Mouse (Mus musculus): ENCODE results near the gene Zfp775.
A peak's percentile ranks its signal among the peaks of the same experiment; 100 is the strongest.

Gene Zfp775

GRCm38 (mm10) chr6:48628808-48629660 lies 27.2 kb downstream of the Zfp775 start:
- peak in 1 of 2 experiments; percentile 20 for DNase-seq (ENCODE audit: low spot score in 2 of 2)

DNA sequence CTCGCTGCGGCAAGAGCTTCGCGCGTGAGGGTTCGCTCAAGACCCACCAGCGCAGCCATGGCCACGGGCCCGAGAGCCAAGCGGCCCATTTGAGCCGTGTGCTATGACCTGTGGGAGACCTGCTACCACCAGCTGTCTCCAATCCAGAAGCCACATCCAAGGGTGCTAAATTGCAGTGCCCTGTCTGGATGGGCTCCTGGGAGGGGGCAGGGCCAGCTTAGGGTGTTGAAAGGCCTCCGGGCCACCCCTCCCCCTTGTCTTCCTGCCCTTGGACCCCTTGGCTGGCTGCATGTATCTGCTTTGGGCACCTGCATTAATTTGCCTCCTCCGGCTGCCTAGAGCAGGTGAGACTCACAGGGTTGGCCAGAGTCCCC lies 27.8 kb downstream of the Zfp775 start:
- DNase-seq (ENCODE audit: low spot score in 2 of 2): no peak

DNA sequence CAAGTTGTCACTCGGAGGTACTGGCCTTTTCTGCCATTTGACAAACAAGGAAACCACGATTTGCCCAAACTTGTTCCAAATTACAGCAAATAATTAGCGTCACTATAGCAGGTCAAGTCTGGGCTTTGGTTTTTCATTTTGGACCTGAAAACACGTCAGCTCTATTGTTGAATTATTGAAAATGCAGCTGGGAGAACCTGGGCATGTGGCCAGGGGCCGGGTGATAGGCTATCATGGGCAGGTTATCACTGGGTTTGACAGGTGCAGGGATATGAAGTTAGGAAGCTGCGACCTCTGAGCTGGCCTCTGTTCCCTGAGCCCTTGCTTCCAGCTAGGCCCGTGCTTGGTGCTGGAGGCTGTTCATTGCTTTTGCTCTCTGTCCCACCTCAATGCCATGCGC lies 29.0 kb downstream of the Zfp775 start:
- DNase-seq (ENCODE audit: low spot score in 2 of 2): no peak

- no peak for DNase-seq (ENCODE audit: low spot score in 2 of 2)
Measured at GRCm38 (mm10) chr6:48635105-48635504, 33.2 kb downstream of the Zfp775 start.

GRCm38 (mm10) chr6:48636515-48636914 lies 34.7 kb downstream of the Zfp775 start:
- DNase-seq (ENCODE audit: low spot score in 2 of 2): no peak

GRCm38 (mm10) chr6:48637811-48638500 lies 36.1 kb downstream of the Zfp775 start:
- no peak for DNase-seq (ENCODE audit: low spot score in 2 of 2)

- no peak for DNase-seq (ENCODE audit: low spot score in 2 of 2)
Measured at GRCm38 (mm10) chr6:48638553-48638952, 36.7 kb downstream of the Zfp775 start.

- DNase-seq (ENCODE audit: low spot score in 2 of 2): no peak
Measured at GRCm38 (mm10) chr6:48641391-48641790, 39.5 kb downstream of the Zfp775 start.

GRCm38 (mm10) chr6:48642764-48643292 lies 41.0 kb downstream of the Zfp775 start:
- no peak for DNase-seq (ENCODE audit: low spot score in 2 of 2)

DNA sequence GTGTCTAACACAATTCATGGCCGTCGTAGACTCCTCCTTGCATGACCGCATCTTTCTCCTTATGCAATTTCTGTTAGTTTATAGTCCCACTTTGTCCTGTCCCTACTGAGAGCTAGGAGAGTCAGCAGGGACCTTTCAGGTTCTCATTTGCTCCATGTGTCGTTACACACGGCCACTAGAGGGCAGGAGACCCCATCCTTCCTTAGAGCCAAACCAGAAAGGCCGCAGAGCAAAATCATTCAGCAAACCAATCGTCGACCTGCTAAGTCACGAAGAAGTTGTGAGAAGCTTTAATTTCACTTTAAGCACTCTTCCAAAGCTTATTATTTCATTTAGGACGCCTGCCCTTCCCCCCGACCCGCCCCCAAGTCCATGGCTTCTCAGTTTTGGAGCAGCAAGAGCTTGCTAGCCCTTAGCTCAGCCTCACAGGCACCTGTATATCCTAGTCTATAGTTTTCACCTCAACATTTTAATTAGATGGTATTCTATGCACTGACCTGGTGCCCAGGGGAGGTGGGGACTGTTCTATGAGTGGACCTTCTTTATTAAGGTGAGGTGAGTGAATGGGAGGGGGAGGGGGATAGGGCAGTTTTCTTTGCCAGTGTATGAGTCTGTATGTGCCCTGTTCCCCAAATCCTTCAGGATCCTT lies 43.9 kb downstream of the Zfp775 start:
- peak; percentile 43 to 62 for DNase-seq (ENCODE audit: low spot score in 2 of 2)

DNA sequence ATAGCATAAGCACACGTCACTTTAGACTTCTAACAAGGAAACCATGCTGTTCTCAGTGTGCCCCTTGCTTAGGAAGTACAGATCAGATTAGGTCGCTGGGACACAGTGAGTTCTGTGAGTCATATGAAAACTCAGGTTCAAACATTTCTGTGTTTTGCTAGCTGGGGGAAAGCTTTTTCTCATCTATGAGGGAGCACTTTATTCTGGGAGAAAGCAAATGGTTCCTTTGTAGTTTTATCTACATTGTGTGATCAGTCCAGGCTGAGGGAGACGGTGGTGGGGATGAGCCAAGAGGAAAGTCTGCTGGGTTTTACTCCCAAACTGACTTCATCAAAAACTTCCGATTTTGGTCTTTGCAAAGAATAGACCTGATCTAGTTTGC lies 44.4 kb downstream of the Zfp775 start:
- DNase-seq (ENCODE audit: low spot score in 2 of 2): no peak

GRCm38 (mm10) chr6:48646995-48647394 lies 45.1 kb downstream of the Zfp775 start, which contains the start of gene Gimap8:
TSS of gene Gimap8 (plus strand) at chr6:48647234.
- DNase-seq (ENCODE audit: low spot score in 2 of 2): peak; percentile 55 to 66

GRCm38 (mm10) chr6:48647611-48648010 lies 45.7 kb downstream of the Zfp775 start:
- DNase-seq (ENCODE audit: low spot score in 2 of 2): no peak

DNA sequence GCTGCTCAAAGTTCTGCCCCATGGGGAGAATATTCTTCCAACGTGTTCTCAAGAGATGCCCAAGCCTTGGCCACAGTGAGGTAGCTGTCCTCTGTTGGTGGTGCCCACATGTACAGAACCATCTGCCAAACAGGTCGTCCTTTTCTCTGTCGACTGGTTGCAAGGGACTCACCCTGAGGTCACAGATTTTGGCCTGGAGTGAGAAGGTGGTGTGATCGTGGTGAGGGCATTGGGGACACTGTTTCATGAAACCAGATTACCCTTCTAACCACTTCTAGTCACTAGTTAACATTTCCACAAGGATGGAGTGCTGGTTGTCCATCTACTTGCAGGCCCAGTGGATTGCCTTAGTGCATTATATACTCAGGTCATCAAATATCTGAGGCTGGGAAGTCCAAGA lies 46.9 kb downstream of the Zfp775 start:
- DNase-seq (ENCODE audit: low spot score in 2 of 2): no peak

- no peak for DNase-seq (ENCODE audit: low spot score in 2 of 2)
Measured at GRCm38 (mm10) chr6:48650041-48650440, 48.2 kb downstream of the Zfp775 start.

DNA sequence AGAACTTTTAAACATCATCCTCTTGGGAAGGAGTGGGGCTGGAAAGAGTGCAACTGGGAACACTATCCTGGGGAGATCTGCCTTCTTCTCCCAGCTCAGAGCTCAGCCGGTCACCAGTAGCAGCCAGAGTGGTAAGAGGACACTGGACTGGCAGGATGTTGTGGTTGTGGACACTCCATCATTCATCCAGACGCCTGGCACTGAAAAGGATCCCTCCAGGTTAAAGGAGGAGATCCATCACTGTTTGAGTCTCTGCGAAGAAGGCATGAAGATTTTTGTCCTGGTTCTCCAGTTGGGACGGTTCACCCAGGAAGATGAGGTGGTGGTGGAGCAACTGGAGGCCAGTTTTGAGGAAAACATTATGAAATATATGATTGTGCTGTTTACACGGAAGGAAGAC lies 56.9 kb downstream of the Zfp775 start:
- DNase-seq (ENCODE audit: low spot score in 2 of 2): no peak

DNA sequence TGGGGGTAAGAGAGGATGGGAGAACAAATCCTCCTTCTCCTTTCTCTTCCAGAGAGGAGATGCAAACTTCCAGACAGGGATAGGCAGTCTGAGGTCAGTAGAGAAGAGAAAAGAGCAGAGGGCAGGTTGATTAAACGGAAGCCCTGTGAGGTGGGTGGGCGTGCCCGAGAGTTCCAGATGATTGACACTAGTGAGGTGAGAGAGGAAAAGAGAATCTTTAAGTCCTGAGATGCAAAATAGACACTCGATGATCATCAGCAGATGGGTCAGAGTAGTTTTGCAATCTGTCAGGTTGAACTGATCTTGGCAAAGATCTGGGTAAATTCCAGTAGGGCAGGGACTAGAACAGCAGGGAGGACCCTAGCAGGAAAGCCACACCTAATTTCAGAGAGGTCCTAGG lies 62.9 kb downstream of the Zfp775 start:
- no peak for DNase-seq (ENCODE audit: low spot score in 2 of 2)

DNA sequence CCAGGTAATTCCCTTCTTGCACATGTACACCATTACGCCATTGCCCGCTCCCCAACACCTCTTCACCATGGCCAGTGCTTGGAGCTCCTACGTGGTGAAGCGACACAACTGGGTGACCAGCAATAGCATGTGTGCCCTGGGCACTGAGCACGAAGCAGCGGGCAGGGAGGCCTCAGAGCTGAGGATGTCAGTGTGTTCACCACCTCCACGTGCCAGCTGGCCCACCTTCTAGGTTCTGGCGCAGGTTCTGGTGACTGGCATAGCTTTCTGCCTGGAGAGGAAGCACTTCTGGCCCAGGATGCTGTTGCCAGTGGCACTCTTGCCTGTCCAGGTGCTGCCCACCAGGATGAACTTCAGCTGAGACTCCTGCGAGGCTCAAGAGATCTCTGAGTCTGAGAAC lies 63.6 kb downstream of the Zfp775 start:
- DNase-seq (ENCODE audit: low spot score in 2 of 2): no peak

DNA sequence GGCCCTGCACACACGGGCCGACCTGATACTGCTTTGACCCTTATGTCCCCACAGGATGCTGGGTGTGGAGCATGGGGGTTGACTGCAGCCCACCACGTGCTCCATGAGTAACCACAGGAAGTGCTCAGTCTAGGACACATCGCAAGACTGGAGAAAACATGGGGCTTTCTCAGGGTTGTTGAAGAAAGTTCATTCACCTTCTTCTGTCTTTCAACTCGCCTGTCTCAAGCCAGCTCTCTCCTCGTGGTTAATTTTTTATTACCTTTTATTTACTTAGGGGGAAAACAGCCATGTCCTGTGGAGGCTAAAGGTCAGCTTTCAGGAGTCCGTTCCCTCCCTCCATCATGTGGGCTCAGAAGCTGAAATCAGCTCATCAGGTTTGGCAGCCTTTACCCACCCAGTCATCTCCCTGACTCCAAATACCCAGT lies 64.3 kb downstream of the Zfp775 start:
- DNase-seq (ENCODE audit: low spot score in 2 of 2): no peak

DNA sequence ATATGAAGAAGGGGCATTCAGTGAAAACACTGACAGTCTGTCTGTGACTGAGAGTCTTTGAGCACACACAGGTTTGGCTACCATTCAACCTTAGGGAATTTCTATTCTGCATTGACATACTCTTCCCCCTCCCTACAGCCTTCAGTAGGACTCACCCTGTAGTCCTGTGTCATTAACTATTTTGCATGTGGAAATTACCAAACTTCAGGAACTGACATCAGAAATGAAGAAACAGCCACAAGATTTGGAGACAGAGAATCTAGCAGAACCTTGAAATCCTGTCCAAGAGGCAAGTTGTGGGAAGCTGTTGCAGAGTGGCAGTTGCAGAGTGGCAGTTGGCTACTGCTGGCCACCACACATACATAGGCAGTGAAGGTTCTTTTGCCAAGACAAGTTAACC lies 66.2 kb downstream of the Zfp775 start:
- DNase-seq (ENCODE audit: low spot score in 2 of 2): no peak

DNA sequence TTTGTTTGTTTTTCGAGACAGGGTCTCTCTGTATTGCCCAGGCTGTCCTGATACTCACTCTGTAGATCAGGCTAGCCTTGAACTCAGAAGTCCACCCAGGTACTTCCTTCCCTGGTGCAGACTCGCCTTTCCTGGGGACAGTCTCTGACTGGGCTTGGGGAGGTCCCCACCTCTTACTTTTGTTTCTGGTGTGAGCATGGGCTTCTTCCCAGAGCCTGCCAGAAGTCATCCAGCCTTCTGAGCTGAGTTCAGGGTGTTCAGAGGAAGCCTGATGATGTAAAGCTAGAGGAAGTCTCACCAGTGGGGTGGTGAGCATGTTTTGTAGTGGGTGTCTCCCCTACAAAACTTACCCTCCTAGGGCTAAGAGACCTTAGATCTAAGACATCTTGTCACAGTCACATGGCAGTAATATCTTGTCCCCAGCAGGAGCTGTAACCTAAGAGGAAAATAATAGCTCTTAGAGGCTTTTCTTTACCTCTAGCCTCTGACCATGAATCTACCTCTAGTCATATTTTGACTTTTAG lies 67.6 kb downstream of the Zfp775 start:
- no peak for DNase-seq (ENCODE audit: low spot score in 2 of 2)
